Mouse (Mus musculus) neural tube, embryonic 11.5 days (tissue): ENCODE measurements around the gene Dhrs9. TPM values are rescaled to one million over a fixed set of nuclear protein-coding genes. Genes with fewer than 3 reads are reported as not detected.

ENCODE experiments used
- ATAC-seq: fragments of 200-750 bp; cut with Nextera tagmentation; 2 replicates; pipeline ENCODE4 v1.8.0; 2017; ENCODE audit warnings: moderate number of reproducible peaks, mild to moderate bottlenecking, moderate TSS enrichment, moderate library complexity; ENCODE audit not compliant: insufficient read depth, low FRiP score, low TSS enrichment
- DNase-seq: peaks from one replicate; pipeline ENCODE4 v3.0.0-alpha.2; 2015; ENCODE audit warnings: low spot score
- H3K27ac ChIP-seq: fragments of 300-500 bp; sonication (generic); 2 replicates; pipeline ENCODE4 v1.5.1; 2014; ENCODE audit warnings: low read depth, mild to moderate bottlenecking, low read length
- H3K27me3 ChIP-seq: fragments of 300-500 bp; sonication (generic); 2 replicates; pipeline ENCODE4 v1.6.1; 2014; ENCODE audit warnings: mild to moderate bottlenecking, low read length, mixed read lengths; ENCODE audit not compliant: control insufficient read depth, insufficient read depth
- H3K36me3 ChIP-seq: fragments of 300-500 bp; sonication (generic); 2 replicates; pipeline ENCODE4 v1.6.1; 2014; ENCODE audit warnings: mild to moderate bottlenecking, low read length, moderate library complexity, mixed read lengths; ENCODE audit not compliant: control insufficient read depth, insufficient read depth
- H3K4me1 ChIP-seq: fragments of 300-500 bp; sonication (generic); 2 replicates; pipeline ENCODE4 v1.6.1; 2014; ENCODE audit warnings: low read length, mixed read lengths; ENCODE audit not compliant: control insufficient read depth, insufficient read depth
- H3K4me2 ChIP-seq: fragments of 300-500 bp; sonication (generic); 2 replicates; pipeline ENCODE4 v1.6.1; 2014; ENCODE audit warnings: low read depth, mild to moderate bottlenecking, moderate library complexity
- H3K4me3 ChIP-seq: fragments of 300-500 bp; sonication (generic); 2 replicates; pipeline ENCODE4 v1.5.1; 2014; ENCODE audit warnings: low read depth, low read length
- H3K9ac ChIP-seq: fragments of 300-500 bp; sonication (generic); 2 replicates; pipeline ENCODE4 v1.6.1; 2014; ENCODE audit warnings: mild to moderate bottlenecking, low read length
- H3K9me3 ChIP-seq: fragments of 300-500 bp; sonication (generic); 2 replicates; pipeline ENCODE4 v1.6.1; 2016; ENCODE audit warnings: low read length; ENCODE audit not compliant: control insufficient read depth
- WGBS: fragments of 180-500 bp; shearing (Covaris S2); extraction: QIAGEN DNeasy Blood & Tissue Kit; methylation state at CpG from one replicate; pipeline ENCODE4 v1.1.7; 2014; 5-methylcytosine and 5-hydroxymethylcytosine counted together
- polyA plus RNA-seq: library from polyadenylated mRNA; unstranded; fragments of >200 nt; fragmentation: Nextera tagmentation; extraction: Ambion mirVana; gene quantifications from 2 replicates; pipeline ENCODE4 v1.2.1, GENCODE M21; 2014

Dhrs9 gene
- polyA plus RNA-seq, 1 experiment from 2014 or later = not detected

- Histone ChIP-seq H3K4me2 (no peak overlapping the region), H3K27me3 (no peaks in the 10 kb centered on the region), H3K27ac (no peak overlapping the region), H3K36me3 (no peaks in the 10 kb centered on the region), H3K4me3 (no peak overlapping the region), H3K9ac (no peak overlapping the region), H3K4me1 (no peaks in the 10 kb centered on the region), H3K9me3 (no peaks in the 10 kb centered on the region)
- DNase-seq (no peak), ATAC-seq (no peak)
- 82% methylated on average over 3 of the region's 3 CpGs for WGBS
Measured at GRCm38 (mm10) chr2:69441656-69442055, 61.4 kb downstream of the Dhrs9 start.

DNA sequence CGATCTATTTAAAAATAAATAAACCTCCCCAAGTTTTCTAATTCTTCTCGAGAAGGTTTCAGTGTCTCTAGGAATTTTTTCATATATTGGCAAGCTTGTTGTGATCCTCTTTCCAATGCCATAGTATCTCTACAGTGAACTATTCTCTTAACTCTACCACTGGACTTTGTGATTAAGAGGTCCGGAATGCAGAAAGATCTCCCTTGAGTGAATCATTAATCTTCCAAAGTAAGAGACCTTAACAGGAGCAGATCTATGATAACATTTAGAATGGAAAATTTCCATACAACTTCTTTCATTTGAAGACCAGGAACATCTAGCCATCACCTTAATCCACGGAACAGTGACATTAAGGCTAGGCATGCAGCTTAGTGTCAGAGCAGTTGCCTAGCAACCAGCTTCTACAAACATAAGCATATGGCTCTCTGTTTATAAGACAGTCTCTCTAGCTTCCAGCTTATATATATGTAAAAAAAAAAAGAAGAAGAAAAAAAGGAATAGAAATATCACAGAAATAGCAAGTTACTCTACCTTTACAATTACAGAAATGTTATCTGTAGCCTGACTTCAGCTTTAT is 65.7 kb downstream of the Dhrs9 start:
- Histone ChIP-seq H3K9ac (no peak overlapping the region), H3K4me2 (no peak overlapping the region), H3K9me3 (no peaks in the 10 kb centered on the region), H3K4me3 (no peak overlapping the region), H3K27me3 (no peaks in the 10 kb centered on the region), H3K36me3 (no peaks in the 10 kb centered on the region), H3K27ac (no peak overlapping the region), H3K4me1 (no peaks in the 10 kb centered on the region)
- no peak for DNase-seq
- WGBS = 77% methylated on average over 4 of the region's 4 CpGs
- ATAC-seq = no peak

GRCm38 (mm10) chr2:69448581-69448980 is 68.3 kb downstream of the Dhrs9 start:
- 91% methylated on average over 4 of the region's 4 CpGs for WGBS
- Histone ChIP-seq H3K9me3 (no peaks in the 10 kb centered on the region), H3K4me2 (no peak overlapping the region), H3K36me3 (no peaks in the 10 kb centered on the region), H3K9ac (no peak overlapping the region), H3K4me3 (no peak overlapping the region), H3K27ac (no peak overlapping the region), H3K27me3 (no peaks in the 10 kb centered on the region), H3K4me1 (no peaks in the 10 kb centered on the region)
- no peak for ATAC-seq
- DNase-seq = no peak

DNA sequence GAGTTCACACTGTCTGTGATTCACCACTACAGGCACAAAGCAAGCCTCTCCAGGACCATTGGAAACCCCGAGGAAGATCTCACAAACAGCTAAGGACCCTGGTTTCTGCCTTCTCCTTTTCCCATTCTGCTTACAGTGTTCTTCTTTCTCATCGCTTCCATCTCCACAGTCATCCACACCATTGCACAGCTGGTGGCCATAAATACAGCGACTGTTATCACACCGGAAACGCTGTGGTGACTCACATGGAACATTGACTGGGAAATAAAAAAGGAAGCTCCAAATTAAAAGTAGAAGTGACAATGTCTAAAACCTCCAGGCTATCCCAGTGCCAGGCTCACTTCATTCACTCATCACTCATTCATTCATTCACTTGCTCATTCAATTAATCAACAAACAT is 70.9 kb downstream of the Dhrs9 start:
- 85% methylated on average over 5 of the region's 5 CpGs for WGBS
- Histone ChIP-seq H3K36me3 (no peaks in the 10 kb centered on the region), H3K9ac (no peak overlapping the region), H3K27me3 (no peaks in the 10 kb centered on the region), H3K4me3 (no peak overlapping the region), H3K4me2 (no peak overlapping the region), H3K27ac (no peak overlapping the region), H3K4me1 (no peaks in the 10 kb centered on the region), H3K9me3 (no peaks in the 10 kb centered on the region)
- ATAC-seq (no peak), DNase-seq (no peak)

Other genes with a start within 250 kb of the Dhrs9 start
- 0.90 and 1.3 TPM in 2 replicates for gene Nostrin, start 244.6 kb upstream of the Dhrs9 start, polyA plus RNA-seq
- 228 and 237 TPM in 2 replicates for gene Spc25, start 174.3 kb upstream of the Dhrs9 start, polyA plus RNA-seq
- gene G6pc2, start 169.4 kb upstream of the Dhrs9 start, polyA plus RNA-seq = 0.78 TPM in 1 of 2 replicates, not detected in the other
- 0.04 TPM in 1 of 2 replicates, not detected in the other for gene Abcb11, start 37.8 kb upstream of the Dhrs9 start, polyA plus RNA-seq
- 1.5 and 1.6 TPM in 2 replicates for gene Lrp2, start 205.6 kb downstream of the Dhrs9 start, polyA plus RNA-seq